ENCODE assay signal across 8 mouse cellular contexts in genomic region chr12:86826420-86827240, GRCm38 (mm10). TPM values are rescaled to one million over a fixed set of nuclear protein-coding genes. Genes with fewer than 3 reads are reported as not detected.
DNase-seq lines count a peak whose midpoint lies in the region.

No protein-coding gene starts in this region.

- H3K27me3 ChIP-seq in heart, embryonic 10.5 days (ENCODE audit: insufficient read depth, poor library complexity, severe bottlenecking): no peaks in the 10 kb centered on the region

- peak; percentile 79 for DNase-seq in layer of hippocampus, adult 11-12 months (ENCODE audit: low spot score)
- no peak for DNase-seq in layer of hippocampus, adult 9-10 months (ENCODE audit: low spot score)
- DNase-seq in brain, adult 2 months (ENCODE audit: low read depth, low spot score): peak; percentile 89
- no peak for DNase-seq in heart, embryonic 10.5 days (ENCODE audit: low spot score)
- DNase-seq in kidney, postnatal 25 days: peak; percentile 51 to 65
- DNase-seq in lung, postnatal 4 days: peak; percentile 60 to 80
- no peak for DNase-seq in thymus, postnatal 4 days
- no peak for DNase-seq in urinary bladder, adult 2 months (ENCODE audit: low spot score)

- WGBS in heart, embryonic 10.5 days: 58% methylated on average over 13 of the region's 13 CpGs

- no peaks in the 10 kb centered on the region for H3K36me3 ChIP-seq in heart, embryonic 10.5 days

- H3K27ac ChIP-seq in heart, embryonic 10.5 days: peak overlapping the region; percentile 73

- H3K4me1 ChIP-seq in heart, embryonic 10.5 days: peaks cover 70% of the 10 kb centered on the region

- H3K4me3 ChIP-seq in heart, embryonic 10.5 days: no peak overlapping the region

- no peaks in the 10 kb centered on the region for H3K9me3 ChIP-seq in heart, embryonic 10.5 days

RNA-seq across cellular contexts. Expression of gene Irf2bpl, which starts 58.0 kb away (rescaled TPM):
- 28.7 and 35.3 TPM in 2 replicates for polyA plus RNA-seq in heart, embryonic 10.5 days (2016; fragmentation: Nextera tagmentation; extraction: Ambion mirVana)
- polyA plus RNA-seq in urinary bladder, adult 2 months (2012; rRNA removed): 29.6 and 38.2 TPM in 2 replicates

Comparison
In these comparisons a context has a peak if more than half of its experiments do, and no peak if none do; other contexts are left out.
1. DNase-seq: peak in layer of hippocampus, adult 11-12 months (single experiment), brain, adult 2 months (single experiment), kidney, postnatal 25 days (2 of 2) and lung, postnatal 4 days (2 of 2); none in layer of hippocampus, adult 9-10 months (single experiment), heart, embryonic 10.5 days (single experiment), thymus, postnatal 4 days (single experiment) and urinary bladder, adult 2 months (single experiment).